Mouse (Mus musculus) intestine, postnatal 0 days (tissue): ENCODE measurements around the gene Ormdl3. TPM values are rescaled to one million over a fixed set of nuclear protein-coding genes. Genes with fewer than 3 reads are reported as not detected.

ENCODE experiments used
- ATAC-seq: fragments of 200-750 bp; cut with Nextera tagmentation; 2 replicates; pipeline ENCODE4 v1.8.0; 2017; ENCODE audit warnings: mild to moderate bottlenecking, moderate TSS enrichment, moderate library complexity
- H3K27ac ChIP-seq: fragments of 300-500 bp; sonication (generic); 2 replicates; pipeline ENCODE4 v1.5.1; 2014; ENCODE audit warnings: mild to moderate bottlenecking, low read depth, low read length, moderate library complexity
- H3K27me3 ChIP-seq: fragments of 300-500 bp; sonication (generic); replicated peaks from 2 replicates; pipeline ENCODE4 v1.6.1; 2014; ENCODE audit warnings: low read length, mixed read lengths; ENCODE audit not compliant: control insufficient read depth, insufficient read depth
- H3K36me3 ChIP-seq: fragments of 300-500 bp; sonication (generic); 2 replicates; pipeline ENCODE4 v1.6.1; 2014; ENCODE audit warnings: mild to moderate bottlenecking, moderate library complexity; ENCODE audit not compliant: control insufficient read depth, insufficient read depth
- H3K4me1 ChIP-seq: fragments of 300-500 bp; sonication (generic); replicated peaks from 2 replicates; pipeline ENCODE4 v1.6.1; 2014; ENCODE audit warnings: antibody characterized with exemption, low read length, mixed read lengths; ENCODE audit not compliant: control insufficient read depth, insufficient read depth
- H3K4me2 ChIP-seq: fragments of 300-500 bp; sonication (generic); replicated peaks from 2 replicates; pipeline ENCODE4 v1.6.1; 2014; ENCODE audit warnings: low read depth, mild to moderate bottlenecking, moderate library complexity
- H3K4me3 ChIP-seq: fragments of 300-500 bp; sonication (generic); 2 replicates; pipeline ENCODE4 v1.5.1; 2014; ENCODE audit warnings: low read depth, low read length
- H3K9ac ChIP-seq: fragments of 300-500 bp; sonication (generic); 2 replicates; pipeline ENCODE4 v1.6.1; 2014; ENCODE audit warnings: mild to moderate bottlenecking, low read depth, low read length
- H3K9me3 ChIP-seq: fragments of 300-500 bp; sonication (generic); 2 replicates; pipeline ENCODE4 v1.6.1; 2016; ENCODE audit warnings: mixed run types; ENCODE audit not compliant: control insufficient read depth
- CTCF ChIP-seq: sonication (generic); IDR thresholded peaks from 2 replicates; pipeline ENCODE4 v1.5.1; 2016; ENCODE audit warnings: low read depth, mild to moderate bottlenecking, control low read depth, antibody characterized with exemption, moderate library complexity
- WGBS: fragments of 180-500 bp; shearing (Covaris S2); extraction: QIAGEN DNeasy Blood & Tissue Kit; methylation state at CpG from one replicate; pipeline ENCODE4 v1.1.7; 2014; 5-methylcytosine and 5-hydroxymethylcytosine counted together
- polyA plus RNA-seq: library from polyadenylated mRNA; unstranded; fragments of >200 nt; fragmentation: Nextera tagmentation; extraction: Ambion mirVana; gene quantifications from 2 replicates; pipeline ENCODE4 v1.2.1, GENCODE M21; 2015

Ormdl3 gene
- polyA plus RNA-seq, 1 experiment from 2014 or later, result 150 TPM

GRCm38 (mm10) chr11:98584629-98585177 is 2.5 kb downstream of the Ormdl3 start:
- Histone ChIP-seq H3K27me3 (no peaks in the 10 kb centered on the region), H3K4me2 (peak overlapping the region; percentile 84), H3K9me3 (no peaks in the 10 kb centered on the region), H3K4me1 (peaks cover 6% of the 10 kb centered on the region; the same call in 1 of the 2 replicates), H3K4me3 (no peak overlapping the region), H3K36me3 (peaks cover 23% of the 10 kb centered on the region), H3K27ac (peak overlapping the region; percentile 57), H3K9ac (peak overlapping the region; percentile 2)
- TF ChIP-seq CTCF, result no peak
- WGBS, result 76% methylated on average over 6 of the region's 6 CpGs
- ATAC-seq, result no peak

DNA sequence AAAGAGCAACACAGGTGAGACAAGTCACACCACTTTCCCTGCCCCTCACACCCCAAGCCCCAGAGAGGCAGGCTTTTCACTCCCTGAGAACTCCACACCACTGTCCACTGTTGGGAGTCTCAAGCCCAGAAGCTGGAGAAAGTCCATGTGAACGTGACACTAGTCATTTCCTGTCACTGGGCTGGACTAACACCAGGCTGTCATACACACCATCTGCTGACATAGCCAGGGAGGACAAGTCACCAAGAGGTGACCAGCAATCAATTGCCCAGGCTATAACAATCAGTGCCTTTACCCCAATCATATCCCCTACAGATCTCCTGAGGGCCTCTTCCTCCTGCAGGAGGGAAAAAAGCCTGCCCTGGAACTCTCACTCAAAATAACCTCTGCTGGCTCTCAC is 3.0 kb downstream of the Ormdl3 start:
- 19% methylated on average over 1 of the region's 1 CpGs for WGBS
- Histone ChIP-seq H3K27me3 (no peaks in the 10 kb centered on the region), H3K9me3 (no peaks in the 10 kb centered on the region), H3K4me1 (peaks cover 6% of the 10 kb centered on the region; the same call in 1 of the 2 replicates), H3K4me2 (peak overlapping the region; percentile 84), H3K27ac (peak overlapping the region; percentile 57), H3K36me3 (peaks cover 23% of the 10 kb centered on the region), H3K9ac (peak overlapping the region; percentile 2), H3K4me3 (no peak overlapping the region)
- ATAC-seq, result no peak
- TF ChIP-seq CTCF, result no peak

DNA sequence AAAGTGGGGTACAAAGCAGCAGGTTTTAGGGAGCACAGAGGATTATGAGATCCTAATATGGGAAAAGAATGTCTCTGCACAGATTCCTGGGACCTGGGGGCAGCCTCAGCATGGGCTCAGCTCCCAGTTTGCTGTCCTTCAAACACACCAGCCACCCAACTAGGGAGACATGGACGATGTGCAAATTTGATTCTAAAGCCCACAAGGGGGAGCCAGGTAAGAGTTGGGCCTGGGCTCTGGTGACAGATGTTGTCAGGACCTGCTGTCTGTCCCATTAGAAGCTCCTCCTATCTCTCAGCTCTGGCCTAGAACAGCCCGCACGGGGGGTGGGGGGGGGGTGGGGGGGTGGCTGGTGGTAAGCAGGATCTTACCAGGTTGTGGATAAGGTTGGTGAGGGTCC is 3.6 kb downstream of the Ormdl3 start:
- peaks cover 23% of the 10 kb centered on the region for H3K36me3 ChIP-seq
- WGBS, result 15% methylated on average over 3 of the region's 3 CpGs
- peak overlapping the region; percentile 84; the same call in 1 of the 2 replicates for H3K4me2 ChIP-seq
- TF ChIP-seq CTCF, result peak; percentile 50
- no peak for ATAC-seq
- no peaks in the 10 kb centered on the region for H3K27me3 ChIP-seq
- peaks cover 6% of the 10 kb centered on the region; the same call in 1 of the 2 replicates for H3K4me1 ChIP-seq
- no peak overlapping the region for H3K4me3 ChIP-seq
- no peaks in the 10 kb centered on the region for H3K9me3 ChIP-seq
- H3K9ac ChIP-seq, result no peak overlapping the region
- peak overlapping the region; percentile 70 for H3K27ac ChIP-seq

GRCm38 (mm10) chr11:98583265-98583552 is 4.0 kb downstream of the Ormdl3 start:
- Histone ChIP-seq H3K36me3 (peaks cover 23% of the 10 kb centered on the region), H3K27ac (peak overlapping the region; percentile 70), H3K9ac (no peak overlapping the region), H3K27me3 (no peaks in the 10 kb centered on the region), H3K4me2 (peak overlapping the region; percentile 84), H3K4me1 (peaks cover 6% of the 10 kb centered on the region; the same call in 1 of the 2 replicates), H3K4me3 (no peak overlapping the region), H3K9me3 (no peaks in the 10 kb centered on the region)
- no peak for ATAC-seq
- 83% methylated on average over 3 of the region's 3 CpGs for WGBS
- no peak for TF ChIP-seq CTCF

GRCm38 (mm10) chr11:98582551-98583264 is 4.5 kb downstream of the Ormdl3 start:
- H3K4me1 ChIP-seq, result peaks cover 6% of the 10 kb centered on the region; the same call in 1 of the 2 replicates
- TF ChIP-seq CTCF, result no peak
- peak overlapping the region; percentile 80 for H3K27ac ChIP-seq
- H3K4me3 ChIP-seq, result no peak overlapping the region
- H3K4me2 ChIP-seq, result peak overlapping the region; percentile 84
- 71% methylated on average over 12 of the region's 12 CpGs for WGBS
- H3K9ac ChIP-seq, result no peak overlapping the region
- no peaks in the 10 kb centered on the region for H3K27me3 ChIP-seq
- H3K36me3 ChIP-seq, result peaks cover 23% of the 10 kb centered on the region
- 0 out of 2 replicates have a peak, but pooled peaks have one; percentile 7 for ATAC-seq
- no peaks in the 10 kb centered on the region for H3K9me3 ChIP-seq

- ATAC-seq, result no peak
- Histone ChIP-seq H3K4me2 (no peak overlapping the region), H3K4me3 (no peak overlapping the region), H3K9me3 (no peaks in the 10 kb centered on the region), H3K9ac (no peak overlapping the region), H3K4me1 (peaks cover 6% of the 10 kb centered on the region; the same call in 1 of the 2 replicates), H3K27ac (peak overlapping the region; percentile 80; the same call in 1 of the 2 replicates), H3K36me3 (peaks cover 23% of the 10 kb centered on the region), H3K27me3 (no peaks in the 10 kb centered on the region)
- WGBS, result 90% methylated on average over 8 of the region's 8 CpGs
- TF ChIP-seq CTCF, result no peak
These were observed 5.2 kb downstream of the Ormdl3 start for GRCm38 (mm10) chr11:98582030-98582388.
